Mouse (Mus musculus) E14TG2a.4 (cell line): ENCODE data around the gene Fam19a2.

Experiments
- H3K27me3 ChIP-seq: 2 replicates; pipeline ENCODE4 v1.6.1; 2014; ENCODE audit warnings: low read length, control low read depth; ENCODE audit not compliant: insufficient read depth
- H3K36me3 ChIP-seq: 2 replicates; pipeline ENCODE4 v1.6.1; 2014; ENCODE audit warnings: low read length, control low read depth; ENCODE audit not compliant: insufficient read depth
- H3K4me1 ChIP-seq: replicated peaks from 2 replicates; pipeline ENCODE4 v1.6.1; 2014; ENCODE audit warnings: low read depth, low read length, control low read depth
- H3K4me3 ChIP-seq: replicated peaks from 2 replicates; pipeline ENCODE4 v1.5.1; 2014; ENCODE audit warnings: mild to moderate bottlenecking, low read length
- H3K9me3 ChIP-seq: 2 replicates; pipeline ENCODE4 v1.6.1; 2014; ENCODE audit warnings: low read length, control low read depth
- CTCF ChIP-seq: conservative IDR thresholded peaks from 2 replicates; pipeline ENCODE4 v1.5.1; 2014; ENCODE audit warnings: low read length
- NANOG ChIP-seq: IDR thresholded peaks from 2 replicates; pipeline ENCODE4 v1.6.1; 2014; ENCODE audit warnings: borderline replicate concordance, low read length, mixed read lengths
- POU5F1 ChIP-seq: IDR thresholded peaks from 2 replicates; pipeline ENCODE4 v1.6.1; 2014; ENCODE audit warnings: low read length, borderline replicate concordance

Fam19a2 gene

DNA sequence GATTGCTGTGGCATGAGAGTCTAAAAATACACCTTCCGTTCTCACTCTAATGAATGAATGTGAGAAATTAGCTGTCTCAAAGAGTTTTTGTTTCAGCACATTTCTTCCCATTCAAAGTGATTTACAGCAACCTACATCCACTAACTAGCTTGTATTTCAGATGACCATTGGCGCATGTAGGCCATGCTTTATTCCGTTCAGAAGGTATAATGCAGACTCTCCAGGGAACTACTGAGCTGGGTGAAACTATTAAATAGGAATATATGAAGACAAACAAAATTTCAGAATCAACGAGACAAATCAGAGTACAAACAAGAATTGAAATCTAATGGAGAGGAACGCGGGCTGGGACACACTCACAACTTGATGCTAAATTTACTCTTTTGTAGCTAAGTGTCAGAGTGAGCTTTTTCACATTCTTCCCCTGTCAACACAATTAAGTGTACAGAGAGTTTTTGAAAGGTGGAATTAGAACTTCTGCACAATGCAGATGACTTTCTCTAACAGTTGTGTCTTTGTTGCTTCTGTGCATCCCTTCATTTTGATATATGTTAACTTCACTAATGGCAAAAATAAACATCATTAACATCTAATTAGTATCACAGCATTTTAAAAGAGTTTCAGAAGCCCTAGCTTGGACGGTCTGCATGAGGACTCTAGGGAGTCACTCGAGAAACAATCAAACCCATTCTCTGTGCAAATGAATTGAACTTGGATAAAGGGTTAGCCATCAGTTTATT is 428.6 kb downstream of the Fam19a2 start:
- Histone ChIP-seq H3K4me3 (no peak overlapping the region), H3K36me3 (no peaks in the 10 kb centered on the region), H3K9me3 (peaks cover 3% of the 10 kb centered on the region; the same call in 1 of the 2 replicates), H3K27me3 (peaks cover 9% of the 10 kb centered on the region; the same call in 1 of the 2 replicates), H3K4me1 (no peaks in the 10 kb centered on the region)
- TF ChIP-seq NANOG: no peak
- TF ChIP-seq CTCF: no peak
- TF ChIP-seq POU5F1: no peak

- Histone ChIP-seq H3K36me3 (no peaks in the 10 kb centered on the region), H3K4me1 (no peaks in the 10 kb centered on the region), H3K9me3 (peaks cover 3% of the 10 kb centered on the region; the same call in 1 of the 2 replicates), H3K4me3 (no peak overlapping the region), H3K27me3 (peaks cover 7% of the 10 kb centered on the region; the same call in 1 of the 2 replicates)
- TF ChIP-seq NANOG (no peak), POU5F1 (no peak), CTCF (no peak)
These were observed 429.1 kb downstream of the Fam19a2 start for GRCm38 (mm10) chr10:123692926-123693224.

GRCm38 (mm10) chr10:123702595-123702994 is 438.8 kb downstream of the Fam19a2 start:
- Histone ChIP-seq H3K4me1 (no peaks in the 10 kb centered on the region), H3K4me3 (no peak overlapping the region), H3K9me3 (no peaks in the 10 kb centered on the region), H3K27me3 (no peaks in the 10 kb centered on the region), H3K36me3 (no peaks in the 10 kb centered on the region)
- TF ChIP-seq NANOG (no peak), CTCF (no peak), POU5F1 (no peak)

- TF ChIP-seq POU5F1: no peak
- no peak for TF ChIP-seq CTCF
- TF ChIP-seq NANOG: no peak
- H3K9me3 ChIP-seq: no peaks in the 10 kb centered on the region
- H3K4me3 ChIP-seq: no peak overlapping the region
- no peaks in the 10 kb centered on the region for H3K27me3 ChIP-seq
- no peaks in the 10 kb centered on the region for H3K36me3 ChIP-seq
- no peaks in the 10 kb centered on the region for H3K4me1 ChIP-seq
These were observed 443.2 kb downstream of the Fam19a2 start for GRCm38 (mm10) chr10:123707026-123707425.

- H3K4me1 ChIP-seq: no peaks in the 10 kb centered on the region
- no peaks in the 10 kb centered on the region for H3K9me3 ChIP-seq
- H3K36me3 ChIP-seq: no peaks in the 10 kb centered on the region
- TF ChIP-seq POU5F1 (no peak), NANOG (no peak), CTCF (no peak)
- H3K4me3 ChIP-seq: no peak overlapping the region
- no peaks in the 10 kb centered on the region for H3K27me3 ChIP-seq
These were observed 446.9 kb downstream of the Fam19a2 start for GRCm38 (mm10) chr10:123710738-123711137.

DNA sequence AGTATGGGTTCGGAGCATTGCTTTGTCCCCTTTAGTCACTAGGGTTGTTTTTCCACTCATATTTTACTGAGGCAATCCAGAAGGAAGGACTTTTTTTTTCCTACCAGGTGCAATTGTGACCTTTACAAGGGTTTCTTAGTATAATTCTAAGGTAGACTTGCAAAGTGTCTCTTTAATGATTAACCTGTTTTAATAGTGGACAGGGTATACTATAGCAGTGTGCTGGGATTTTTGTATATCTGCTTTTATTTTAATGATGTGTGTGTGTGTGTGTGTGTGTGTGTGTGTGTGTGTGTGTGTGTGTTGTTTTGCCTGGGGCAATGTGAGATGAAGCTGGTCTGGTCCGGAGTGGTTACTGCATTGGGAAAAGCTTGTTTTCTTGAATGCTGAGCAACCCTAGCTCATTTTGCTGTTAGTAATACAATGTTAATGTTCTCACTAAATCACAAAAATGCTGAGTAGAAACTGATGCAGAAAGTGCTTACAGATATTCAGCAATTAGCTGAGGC is 458.2 kb downstream of the Fam19a2 start:
- Histone ChIP-seq H3K9me3 (no peaks in the 10 kb centered on the region), H3K27me3 (no peaks in the 10 kb centered on the region), H3K4me3 (no peak overlapping the region), H3K36me3 (no peaks in the 10 kb centered on the region), H3K4me1 (no peaks in the 10 kb centered on the region)
- TF ChIP-seq NANOG (no peak), POU5F1 (no peak), CTCF (no peak)

GRCm38 (mm10) chr10:123723641-123724040 is 459.8 kb downstream of the Fam19a2 start:
- Histone ChIP-seq H3K4me1 (no peaks in the 10 kb centered on the region), H3K9me3 (no peaks in the 10 kb centered on the region), H3K4me3 (no peak overlapping the region), H3K36me3 (no peaks in the 10 kb centered on the region), H3K27me3 (no peaks in the 10 kb centered on the region)
- TF ChIP-seq NANOG (no peak), POU5F1 (no peak), CTCF (no peak)

- Histone ChIP-seq H3K27me3 (no peaks in the 10 kb centered on the region), H3K4me1 (no peaks in the 10 kb centered on the region), H3K9me3 (no peaks in the 10 kb centered on the region), H3K36me3 (no peaks in the 10 kb centered on the region), H3K4me3 (no peak overlapping the region)
- no peak for TF ChIP-seq POU5F1
- TF ChIP-seq NANOG: no peak
- no peak for TF ChIP-seq CTCF
These were observed 484.5 kb downstream of the Fam19a2 start for GRCm38 (mm10) chr10:123748317-123748716.

- Histone ChIP-seq H3K4me3 (no peak overlapping the region), H3K9me3 (no peaks in the 10 kb centered on the region), H3K36me3 (no peaks in the 10 kb centered on the region), H3K27me3 (no peaks in the 10 kb centered on the region), H3K4me1 (no peaks in the 10 kb centered on the region)
- TF ChIP-seq CTCF (no peak), NANOG (no peak)
These were observed 488.0 kb downstream of the Fam19a2 start for GRCm38 (mm10) chr10:123751676-123752280.
